Mouse (Mus musculus) bone marrow macrophage, adult 2 months (primary cell): ENCODE measurements at regions not wholly inside any gene's neighbourhood (a gene's known extent, or its start where the extent isn't known, plus 50 kb on each side); places are given as distances from the start of the nearest gene placed in this dataset.

ENCODE experiments used
- H3K27ac ChIP-seq: 2 replicates; pipeline ENCODE4 v1.5.1; 2012; ENCODE audit warnings: low read depth, low read length; ENCODE audit not compliant: insufficient read depth
- H3K4me1 ChIP-seq: 2 replicates; pipeline ENCODE4 v1.6.1; 2012; ENCODE audit warnings: low read length; ENCODE audit not compliant: control insufficient read depth, insufficient read depth
- H3K4me3 ChIP-seq: 2 replicates; pipeline ENCODE4 v1.5.1; 2012; ENCODE audit warnings: mild to moderate bottlenecking, low read length, moderate library complexity; ENCODE audit not compliant: insufficient read depth
- CTCF ChIP-seq: IDR thresholded peaks from 2 replicates; pipeline ENCODE4 v1.5.1; 2012; ENCODE audit warnings: low read depth, mild to moderate bottlenecking, low read length, moderate library complexity
- POLR2A ChIP-seq: IDR thresholded peaks from 2 replicates; pipeline ENCODE4 v1.6.1; 2012; ENCODE audit warnings: mild to moderate bottlenecking, low read depth, low read length, borderline replicate concordance

DNA sequence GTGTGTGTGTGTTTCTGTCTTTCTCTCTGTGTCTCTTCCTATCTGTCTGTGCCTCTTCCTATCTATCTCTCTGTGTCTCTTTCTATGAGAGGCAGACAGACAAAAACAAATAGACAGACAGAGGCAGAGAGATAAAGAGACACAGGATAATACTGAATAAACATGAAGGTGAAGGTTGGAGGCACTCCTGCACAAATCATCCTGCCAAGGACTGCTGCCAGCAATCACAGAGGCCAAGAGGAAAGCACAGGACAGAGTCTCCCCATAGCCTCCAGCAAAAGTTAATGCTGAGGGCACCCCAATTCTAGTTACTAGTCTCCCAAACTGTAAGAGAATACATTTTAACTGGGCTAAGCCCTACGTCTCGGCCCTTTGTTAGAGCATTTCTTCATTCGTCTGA is 77.6 kb upstream of the Daam1 start:
- 0 out of 2 replicates have a peak, but pooled peaks cover 3% of the 10 kb centered on the region for H3K4me1 ChIP-seq
- no peak overlapping the region for H3K4me3 ChIP-seq
- TF ChIP-seq POLR2A (no peak), CTCF (no peak)
- H3K27ac ChIP-seq: no peak overlapping the region

- TF ChIP-seq POLR2A (no peak), CTCF (no peak)
- Histone ChIP-seq H3K27ac (no peak overlapping the region), H3K4me3 (no peak overlapping the region), H3K4me1 (no peaks in the 10 kb centered on the region)
Observed at GRCm38 (mm10) chr12:71763194-71763593, 67.7 kb upstream of the Daam1 start.

GRCm38 (mm10) chr12:71766086-71766485 is 64.8 kb upstream of the Daam1 start:
- Histone ChIP-seq H3K27ac (no peak overlapping the region), H3K4me1 (peaks cover 8% of the 10 kb centered on the region), H3K4me3 (no peak overlapping the region)
- TF ChIP-seq CTCF (no peak), POLR2A (no peak)

DNA sequence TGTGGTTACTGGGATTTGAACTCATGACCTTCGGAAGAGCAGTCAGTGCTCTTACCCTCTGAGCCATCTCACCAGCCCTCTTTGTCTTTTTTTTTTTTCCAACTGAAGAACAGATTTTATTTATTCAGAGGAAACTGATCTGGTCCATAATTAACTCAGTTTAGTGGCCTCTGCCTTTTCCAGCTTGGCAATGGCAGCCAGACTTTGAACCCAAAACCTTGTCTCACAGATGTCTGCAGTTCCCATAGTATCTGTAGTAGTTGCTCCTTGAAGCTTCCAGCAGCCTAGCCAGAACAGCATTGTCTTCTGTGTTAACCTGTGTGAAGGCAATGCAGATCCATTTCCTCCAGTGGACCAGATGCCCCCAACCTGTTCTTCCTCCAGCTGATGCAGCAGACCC is 64.2 kb upstream of the Daam1 start:
- TF ChIP-seq CTCF (no peak), POLR2A (no peak)
- Histone ChIP-seq H3K27ac (no peak overlapping the region), H3K4me3 (no peak overlapping the region), H3K4me1 (peaks cover 8% of the 10 kb centered on the region)

DNA sequence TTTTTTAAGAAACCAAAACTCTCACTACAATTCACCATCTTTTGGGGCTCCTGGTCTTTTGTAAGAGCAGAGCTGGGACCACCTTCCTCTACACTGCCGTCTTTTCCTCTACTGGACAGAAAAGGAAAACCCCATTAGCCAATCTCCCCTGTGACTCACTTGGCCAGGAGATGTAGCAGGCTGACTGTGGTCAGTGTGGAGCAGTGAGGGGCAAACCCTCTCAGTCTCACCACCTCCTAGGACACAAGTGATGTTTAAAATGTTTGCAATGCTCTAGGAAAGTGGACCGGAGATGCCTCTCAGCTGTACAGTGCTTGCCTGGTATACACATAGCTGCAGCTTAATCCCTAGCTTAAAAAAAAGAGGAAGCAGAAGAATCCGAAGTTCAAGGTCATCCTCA is 63.0 kb upstream of the Daam1 start:
- no peak overlapping the region for H3K27ac ChIP-seq
- peaks cover 8% of the 10 kb centered on the region for H3K4me1 ChIP-seq
- TF ChIP-seq CTCF (no peak), POLR2A (no peak)
- H3K4me3 ChIP-seq: no peak overlapping the region

DNA sequence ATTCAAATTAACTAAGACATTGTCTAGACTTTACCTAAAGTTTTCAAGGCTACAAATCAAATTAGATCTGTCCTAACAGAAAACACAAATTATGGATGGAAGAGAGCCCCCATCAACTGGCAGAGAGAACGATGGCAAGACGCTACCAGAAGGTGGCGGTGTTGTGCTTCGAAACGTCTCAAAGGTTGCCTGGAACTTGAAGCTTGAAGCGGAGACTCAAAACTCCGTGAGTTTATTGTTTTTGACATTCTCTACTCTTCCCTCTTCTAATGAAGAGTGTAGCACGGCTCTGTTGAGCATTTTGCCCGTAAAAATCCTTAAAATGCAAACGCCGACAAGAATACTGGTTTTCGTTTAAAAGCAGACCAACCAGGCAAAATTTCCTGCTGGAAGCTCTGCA is 62.4 kb upstream of the Daam1 start:
- Histone ChIP-seq H3K27ac (no peak overlapping the region), H3K4me3 (no peak overlapping the region), H3K4me1 (peaks cover 8% of the 10 kb centered on the region)
- TF ChIP-seq POLR2A: no peak
- TF ChIP-seq CTCF: peak; percentile 85

DNA sequence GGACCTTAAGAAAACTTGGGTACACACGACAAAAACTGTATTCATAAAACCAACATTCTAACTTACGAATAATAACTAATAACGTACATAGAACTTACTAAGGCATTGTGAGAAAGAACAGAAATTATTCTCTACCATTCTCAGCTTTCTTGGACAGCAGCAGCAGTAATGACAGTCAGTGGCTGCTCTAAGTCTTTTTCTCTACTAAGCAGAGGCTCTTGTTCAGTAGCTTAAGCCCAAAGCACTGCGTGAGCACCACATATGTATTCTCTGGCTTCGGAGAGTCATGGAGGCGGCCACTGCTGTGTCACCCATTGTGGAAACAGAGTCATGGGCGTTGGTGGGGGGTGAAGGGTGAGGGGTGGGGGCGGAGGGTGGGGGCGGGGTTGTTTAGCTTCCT is 62.0 kb upstream of the Daam1 start:
- Histone ChIP-seq H3K27ac (no peak overlapping the region), H3K4me3 (no peak overlapping the region), H3K4me1 (peaks cover 8% of the 10 kb centered on the region)
- no peak for TF ChIP-seq POLR2A
- no peak for TF ChIP-seq CTCF

DNA sequence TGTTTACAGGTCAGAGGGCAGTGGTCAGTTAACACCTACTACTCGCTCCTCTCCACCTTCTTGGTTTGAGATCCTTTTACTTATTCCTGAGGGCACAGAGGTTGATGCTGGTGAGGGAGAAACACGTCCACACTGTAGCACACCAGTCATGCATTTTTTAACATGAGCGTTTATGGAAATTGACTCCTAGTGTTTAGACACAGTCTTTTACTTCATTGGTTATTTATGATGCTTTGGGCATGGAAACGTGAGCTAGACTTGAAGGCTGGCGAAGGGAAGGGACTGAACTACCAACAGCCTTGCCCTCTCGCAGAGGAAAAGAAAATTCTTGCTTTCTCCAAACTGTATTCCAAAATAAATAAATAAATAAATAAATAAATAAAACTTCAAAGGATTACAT is 61.6 kb upstream of the Daam1 start:
- Histone ChIP-seq H3K4me1 (peaks cover 9% of the 10 kb centered on the region), H3K4me3 (no peak overlapping the region), H3K27ac (no peak overlapping the region)
- TF ChIP-seq POLR2A (no peak), CTCF (no peak)

DNA sequence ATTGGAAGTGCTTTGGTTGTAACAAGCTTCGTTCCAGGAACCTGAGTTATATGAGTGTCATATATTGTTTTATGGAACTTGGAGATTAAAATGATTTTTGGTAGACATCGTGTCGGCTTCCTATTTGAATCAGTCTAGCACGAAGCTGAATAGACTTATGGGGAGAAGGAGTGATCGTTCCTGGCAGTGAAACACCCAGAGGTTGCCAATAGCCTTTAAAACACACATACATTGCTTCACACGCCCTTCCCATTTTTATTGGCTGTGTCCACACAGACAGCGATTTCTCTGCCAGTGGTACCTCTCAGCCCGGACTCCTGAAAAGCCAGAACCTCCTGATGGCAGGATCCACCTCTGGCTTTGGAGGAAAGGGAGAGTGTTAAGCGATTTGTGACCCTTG is 57.0 kb upstream of the Daam1 start:
- Histone ChIP-seq H3K4me3 (no peak overlapping the region), H3K27ac (no peak overlapping the region), H3K4me1 (peaks cover 9% of the 10 kb centered on the region)
- TF ChIP-seq CTCF (no peak), POLR2A (no peak)

- Histone ChIP-seq H3K27ac (no peak overlapping the region), H3K4me1 (peaks cover 7% of the 10 kb centered on the region), H3K4me3 (no peak overlapping the region)
- no peak for TF ChIP-seq POLR2A
- TF ChIP-seq CTCF: no peak
Observed at GRCm38 (mm10) chr12:71775126-71775525, 55.8 kb upstream of the Daam1 start.

- TF ChIP-seq CTCF (no peak), POLR2A (no peak)
- no peak overlapping the region for H3K4me3 ChIP-seq
- no peak overlapping the region for H3K27ac ChIP-seq
- H3K4me1 ChIP-seq: peaks cover 2% of the 10 kb centered on the region; the same call in 1 of the 2 replicates
Observed at GRCm38 (mm10) chr12:71778137-71778536, 52.7 kb upstream of the Daam1 start.
